Mouse (Mus musculus) heart, embryonic 11.5 days (tissue): ENCODE results near the gene Dlgap5. TPM values are rescaled to one million over a fixed set of nuclear protein-coding genes. Genes with fewer than 3 reads are reported as not detected.

ENCODE experiments used
- ATAC-seq: fragments of 200-750 bp; cut with Nextera tagmentation; replicated peaks from 2 replicates; pipeline ENCODE4 v1.8.0; 2017; ENCODE audit warnings: moderate library complexity; ENCODE audit not compliant: insufficient number of reproducible peaks, low FRiP score, low TSS enrichment
- H3K27ac ChIP-seq: fragments of 300-500 bp; sonication (generic); 2 replicates; pipeline ENCODE4 v1.5.1; 2014; ENCODE audit warnings: mild to moderate bottlenecking, low read depth, low read length
- H3K27me3 ChIP-seq: fragments of 300-500 bp; sonication (generic); 2 replicates; pipeline ENCODE4 v1.6.1; 2014; ENCODE audit warnings: mild to moderate bottlenecking, low read length, mixed read lengths; ENCODE audit not compliant: control insufficient read depth, insufficient read depth
- H3K36me3 ChIP-seq: fragments of 300-500 bp; sonication (generic); 2 replicates; pipeline ENCODE4 v1.6.1; 2014; ENCODE audit warnings: mild to moderate bottlenecking, low read length, moderate library complexity, mixed read lengths; ENCODE audit not compliant: control insufficient read depth, insufficient read depth
- H3K4me1 ChIP-seq: fragments of 300-500 bp; sonication (generic); 2 replicates; pipeline ENCODE4 v1.6.1; 2014; ENCODE audit warnings: low read length; ENCODE audit not compliant: control insufficient read depth, insufficient read depth
- H3K4me2 ChIP-seq: fragments of 300-500 bp; sonication (generic); 2 replicates; pipeline ENCODE4 v1.6.1; 2014; ENCODE audit warnings: mild to moderate bottlenecking, moderate library complexity
- H3K4me3 ChIP-seq: fragments of 300-500 bp; sonication (generic); 2 replicates; pipeline ENCODE4 v1.5.1; 2014; ENCODE audit warnings: low read depth, low read length
- H3K9ac ChIP-seq: fragments of 300-500 bp; sonication (generic); 2 replicates; pipeline ENCODE4 v1.6.1; 2014; ENCODE audit warnings: mild to moderate bottlenecking, low read depth, low read length, moderate library complexity
- H3K9me3 ChIP-seq: fragments of 300-500 bp; sonication (generic); replicated peaks from 2 replicates; pipeline ENCODE4 v1.6.1; 2016; ENCODE audit warnings: low read length; ENCODE audit not compliant: control insufficient read depth
- WGBS: fragments of 180-500 bp; shearing (Covaris S2); extraction: QIAGEN DNeasy Blood & Tissue Kit; methylation state at CpG from one replicate; pipeline ENCODE4 v1.1.7; 2014; ENCODE audit not compliant: insufficient replicate concordance; 5-methylcytosine and 5-hydroxymethylcytosine counted together
- polyA plus RNA-seq: library from polyadenylated mRNA; unstranded; fragments of >200 nt; fragmentation: Nextera tagmentation; extraction: Ambion mirVana; gene quantifications from 2 replicates; pipeline ENCODE4 v1.2.1, GENCODE M21; 2014

The Dlgap5 gene
- polyA plus RNA-seq, 1 experiment from 2014 or later = 47.9 TPM

DNA sequence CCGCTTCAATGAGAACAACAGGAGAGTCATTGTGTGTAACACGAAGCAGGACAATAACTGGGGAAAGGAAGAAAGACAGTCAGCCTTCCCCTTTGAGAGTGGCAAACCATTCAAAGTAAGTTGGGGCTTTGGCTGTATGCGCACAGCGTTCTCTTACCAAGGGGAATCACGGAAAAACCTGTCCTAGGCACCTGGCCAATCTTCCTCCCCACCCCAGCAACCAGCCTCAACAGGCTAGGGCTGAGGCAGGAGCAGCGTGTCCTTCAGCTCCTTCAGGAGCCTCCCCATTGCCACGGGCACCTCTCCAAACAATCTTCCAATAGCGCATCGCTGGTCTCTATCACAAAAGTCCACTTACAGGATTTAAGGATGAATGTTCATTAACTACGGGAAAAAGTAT lies 33.6 kb downstream of the Dlgap5 start:
- Histone ChIP-seq H3K9me3 (no peaks in the 10 kb centered on the region), H3K36me3 (peaks cover 15% of the 10 kb centered on the region), H3K4me3 (no peak overlapping the region), H3K27ac (no peak overlapping the region), H3K4me2 (no peak overlapping the region), H3K4me1 (peaks cover 11% of the 10 kb centered on the region), H3K9ac (no peak overlapping the region), H3K27me3 (no peaks in the 10 kb centered on the region)
- 86% methylated on average over 10 of the region's 10 CpGs for WGBS
- ATAC-seq = no peak

DNA sequence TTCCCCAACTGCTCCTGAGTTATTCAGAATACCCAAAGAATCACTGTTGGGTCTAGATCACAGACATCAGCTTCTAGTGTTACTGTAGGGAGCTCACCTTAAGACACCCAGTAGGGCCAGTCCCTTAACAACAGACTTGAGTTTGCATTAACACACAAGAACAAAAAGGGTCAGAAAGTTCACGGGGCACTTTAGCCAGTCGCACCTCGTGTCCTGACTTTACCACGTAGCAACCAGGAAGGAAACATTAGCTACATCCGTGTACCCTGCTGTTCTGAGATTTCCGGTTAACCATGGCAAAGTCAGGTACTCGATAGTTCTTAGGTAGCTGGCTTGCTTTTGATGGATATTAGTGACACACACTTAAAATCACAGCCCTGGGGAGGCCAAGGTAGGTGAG lies 34.3 kb downstream of the Dlgap5 start:
- ATAC-seq = no peak
- peaks cover 8% of the 10 kb centered on the region for H3K36me3 ChIP-seq
- H3K27me3 ChIP-seq = no peaks in the 10 kb centered on the region
- no peak overlapping the region for H3K9ac ChIP-seq
- H3K27ac ChIP-seq = no peak overlapping the region
- no peak overlapping the region for H3K4me3 ChIP-seq
- whole genome bisulfite sequencing = 83% methylated on average over 7 of the region's 7 CpGs
- no peaks in the 10 kb centered on the region for H3K9me3 ChIP-seq
- H3K4me2 ChIP-seq = no peak overlapping the region
- H3K4me1 ChIP-seq = peaks cover 11% of the 10 kb centered on the region

DNA sequence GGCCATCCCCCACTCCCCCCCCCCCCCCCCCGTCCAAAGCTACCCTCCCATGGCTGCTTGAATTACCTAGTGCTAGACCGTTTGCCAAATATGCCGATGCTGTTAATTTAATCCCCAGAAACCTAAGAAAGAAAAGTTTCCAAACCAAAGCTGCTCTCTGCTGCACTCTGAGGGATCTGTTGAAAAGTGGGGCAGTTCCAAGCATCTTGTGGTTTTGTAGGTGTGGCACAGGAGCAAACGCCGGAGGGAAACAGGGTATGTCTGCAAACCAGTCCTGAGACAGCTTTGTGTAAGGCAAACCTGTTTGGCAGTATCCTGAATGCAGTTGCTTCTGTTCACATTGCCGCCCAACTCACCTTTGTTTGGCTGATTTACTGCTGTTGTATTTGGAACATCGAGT lies 39.9 kb downstream of the Dlgap5 start:
- Histone ChIP-seq H3K27ac (no peak overlapping the region), H3K4me3 (no peak overlapping the region), H3K27me3 (peaks cover 15% of the 10 kb centered on the region), H3K9me3 (no peaks in the 10 kb centered on the region), H3K9ac (no peak overlapping the region), H3K4me2 (no peak overlapping the region), H3K36me3 (no peaks in the 10 kb centered on the region), H3K4me1 (peaks cover 7% of the 10 kb centered on the region; the same call in 1 of the 2 replicates)
- ATAC-seq = no peak
- 72% methylated on average over 7 of the region's 7 CpGs for WGBS

DNA sequence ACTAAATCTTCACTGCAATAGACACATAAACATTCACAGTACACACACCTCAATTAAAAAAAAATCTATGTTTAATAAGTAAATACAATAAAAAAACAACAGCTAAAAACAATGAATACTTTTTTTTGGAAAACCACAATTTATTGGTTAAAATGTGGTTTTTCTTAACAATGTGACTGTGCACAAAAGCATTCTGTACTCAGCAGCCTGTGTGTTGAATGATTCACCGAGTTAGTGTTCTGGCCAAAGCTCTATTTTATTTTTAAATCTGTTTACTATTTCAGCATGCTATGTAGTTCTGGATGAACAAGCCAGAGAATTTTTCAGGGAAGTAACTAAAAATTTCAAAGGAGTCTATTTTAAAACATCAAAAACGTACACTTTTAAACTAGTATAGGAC lies 41.7 kb downstream of the Dlgap5 start:
- Histone ChIP-seq H3K4me3 (no peak overlapping the region), H3K9ac (no peak overlapping the region), H3K27ac (no peak overlapping the region), H3K27me3 (peaks cover 20% of the 10 kb centered on the region), H3K4me1 (peaks cover 7% of the 10 kb centered on the region; the same call in 1 of the 2 replicates), H3K9me3 (no peaks in the 10 kb centered on the region), H3K36me3 (no peaks in the 10 kb centered on the region), H3K4me2 (no peak overlapping the region)
- 84% methylated on average over 2 of the region's 2 CpGs for WGBS
- ATAC-seq = no peak

DNA sequence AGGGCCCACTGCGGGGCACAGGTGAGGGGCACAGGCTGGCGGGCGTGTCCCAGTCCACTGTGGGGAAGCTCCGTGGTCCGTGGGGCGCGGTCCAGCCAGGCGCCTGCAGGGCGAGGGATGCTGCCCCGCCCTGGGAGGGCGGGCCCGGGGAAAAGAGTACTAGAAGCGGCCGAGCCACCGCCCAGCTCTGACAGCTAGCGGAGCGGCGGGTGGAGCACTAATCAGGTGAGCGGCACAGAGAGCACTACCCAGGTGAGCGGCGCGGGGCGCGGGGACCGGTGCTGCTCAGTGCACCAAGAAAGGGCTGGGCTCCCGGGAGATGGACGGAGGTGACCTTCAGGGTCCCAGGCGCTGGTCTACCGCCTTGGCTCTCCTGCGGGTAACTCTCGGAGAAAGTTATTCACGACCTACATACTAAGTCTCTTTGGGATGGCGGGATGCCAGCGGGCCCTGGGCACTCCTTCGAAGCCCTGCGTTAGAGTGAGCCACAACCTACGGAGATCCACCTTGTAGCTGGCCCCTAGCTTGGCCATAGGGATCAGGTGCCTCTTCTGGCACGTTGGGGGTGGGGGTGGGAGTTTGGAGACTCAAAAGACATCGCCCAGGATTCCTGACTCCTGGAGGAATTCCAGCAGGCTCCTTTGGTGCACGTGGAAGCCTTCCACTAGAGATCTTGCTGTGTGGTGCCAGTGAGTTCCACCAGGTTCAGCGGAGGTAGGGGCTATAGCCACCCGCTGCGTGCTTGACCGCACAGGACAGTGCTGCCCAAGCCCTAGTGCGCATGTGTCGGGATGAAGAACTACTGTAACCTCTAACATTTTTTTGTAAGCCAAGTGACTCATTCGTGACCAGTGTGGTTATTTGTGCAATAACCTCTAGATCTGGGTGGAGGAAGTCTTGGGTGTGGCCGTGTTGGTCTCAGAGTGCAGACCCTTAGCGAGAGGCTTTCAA lies 44.2 kb downstream of the Dlgap5 start:
- WGBS = 12% methylated on average over 49 of the region's 49 CpGs
- H3K36me3 ChIP-seq = no peaks in the 10 kb centered on the region
- H3K4me3 ChIP-seq = peak overlapping the region; percentile 38
- ATAC-seq = peak; percentile 52
- H3K9ac ChIP-seq = no peak overlapping the region
- peaks cover 20% of the 10 kb centered on the region for H3K27me3 ChIP-seq
- peaks cover 7% of the 10 kb centered on the region; the same call in 1 of the 2 replicates for H3K4me1 ChIP-seq
- H3K4me2 ChIP-seq = peak overlapping the region; percentile 65
- H3K9me3 ChIP-seq = no peaks in the 10 kb centered on the region
- H3K27ac ChIP-seq = no peak overlapping the region

DNA sequence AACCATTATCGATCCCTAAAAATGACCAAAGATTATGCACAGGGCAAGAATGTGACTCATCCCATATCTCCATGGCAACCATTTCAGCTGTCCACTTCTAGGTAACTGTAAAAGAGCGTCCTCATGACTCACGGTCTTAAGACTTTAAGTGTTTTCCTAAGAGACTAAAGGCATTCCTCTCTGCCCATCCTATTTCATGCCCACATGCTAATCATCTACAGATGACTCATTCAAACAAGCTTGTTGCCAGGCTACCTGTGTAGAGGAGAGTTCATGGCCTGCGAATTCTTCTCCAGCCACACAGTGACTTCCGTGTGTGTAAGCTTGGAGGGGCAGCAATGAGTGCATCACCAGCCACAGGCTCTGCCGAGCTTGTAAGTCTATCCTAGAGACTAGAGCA lies 46.5 kb downstream of the Dlgap5 start:
- WGBS = 65% methylated on average over 6 of the region's 6 CpGs
- Histone ChIP-seq H3K4me1 (peaks cover 18% of the 10 kb centered on the region), H3K4me2 (no peak overlapping the region), H3K27ac (no peak overlapping the region), H3K9ac (no peak overlapping the region), H3K27me3 (peaks cover 20% of the 10 kb centered on the region), H3K36me3 (no peaks in the 10 kb centered on the region), H3K9me3 (no peaks in the 10 kb centered on the region), H3K4me3 (no peak overlapping the region)
- no peak for ATAC-seq

DNA sequence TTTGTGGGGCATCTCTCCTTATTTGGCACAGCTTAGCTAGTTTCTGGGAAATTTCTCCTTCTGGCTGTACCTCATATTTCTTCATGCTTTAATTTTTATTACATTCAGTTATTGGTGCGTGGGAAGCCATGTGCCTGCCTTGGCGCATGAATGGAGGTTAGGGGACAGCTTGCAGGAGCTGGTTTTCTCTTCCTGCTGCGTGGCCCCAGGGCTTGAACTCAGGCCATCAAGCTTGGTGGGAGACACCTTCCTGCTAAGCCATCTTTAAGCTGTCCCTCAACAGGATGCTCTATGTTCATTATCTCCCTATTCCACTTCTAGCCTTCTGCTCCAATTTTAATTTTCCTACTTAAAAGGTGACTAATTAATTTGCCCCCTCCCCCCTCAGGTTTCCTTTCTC lies 47.4 kb downstream of the Dlgap5 start:
- H3K27me3 ChIP-seq = peaks cover 20% of the 10 kb centered on the region
- no peak overlapping the region for H3K4me3 ChIP-seq
- no peaks in the 10 kb centered on the region for H3K9me3 ChIP-seq
- no peak overlapping the region for H3K27ac ChIP-seq
- peaks cover 18% of the 10 kb centered on the region for H3K4me1 ChIP-seq
- no peaks in the 10 kb centered on the region for H3K36me3 ChIP-seq
- H3K4me2 ChIP-seq = no peak overlapping the region
- ATAC-seq = no peak
- 88% methylated on average over 3 of the region's 3 CpGs for WGBS
- no peak overlapping the region for H3K9ac ChIP-seq

DNA sequence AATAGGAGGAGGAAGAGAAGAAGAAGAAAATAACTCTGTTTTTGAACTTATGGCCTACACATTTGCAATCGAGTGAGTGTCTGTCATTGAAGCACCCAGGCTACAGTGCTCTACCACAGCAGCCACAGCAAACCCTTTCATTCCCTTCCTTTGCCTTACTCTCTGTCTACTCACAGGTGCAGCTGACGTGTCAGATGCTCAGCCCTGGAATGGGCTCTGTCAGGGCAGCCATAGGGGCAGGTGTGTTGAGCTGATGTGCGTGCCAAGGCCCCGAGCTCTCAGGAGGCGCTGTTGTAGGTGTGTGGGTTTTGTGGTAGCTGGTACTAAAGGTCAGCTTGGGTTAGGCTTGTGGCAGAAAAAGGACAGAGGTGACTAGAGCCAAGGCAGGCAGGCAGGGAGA lies 48.5 kb downstream of the Dlgap5 start:
- no peak overlapping the region for H3K27ac ChIP-seq
- H3K9ac ChIP-seq = no peak overlapping the region
- 87% methylated on average over 5 of the region's 5 CpGs for WGBS
- H3K4me3 ChIP-seq = no peak overlapping the region
- no peaks in the 10 kb centered on the region for H3K36me3 ChIP-seq
- no peak for ATAC-seq
- H3K4me1 ChIP-seq = peaks cover 24% of the 10 kb centered on the region
- no peaks in the 10 kb centered on the region for H3K9me3 ChIP-seq
- peaks cover 23% of the 10 kb centered on the region for H3K27me3 ChIP-seq
- H3K4me2 ChIP-seq = no peak overlapping the region
